Mouse (Mus musculus) olfactory bulb, adult 2 months (tissue): ENCODE measurements around the gene Psma5. TPM values are rescaled to one million over a fixed set of nuclear protein-coding genes. Genes with fewer than 3 reads are reported as not detected.

Experiments used
- H3K27ac ChIP-seq: fragments of 200-500 bp; 2 replicates; pipeline ENCODE4 v1.5.1; 2012; ENCODE audit warnings: low read depth, low read length; ENCODE audit not compliant: insufficient read depth
- H3K4me1 ChIP-seq: fragments of 200-500 bp; 2 replicates; pipeline ENCODE4 v1.6.1; 2012; ENCODE audit warnings: low read length; ENCODE audit not compliant: control insufficient read depth, insufficient read depth
- H3K4me3 ChIP-seq: fragments of 200-500 bp; 2 replicates; pipeline ENCODE4 v1.5.1; 2012; ENCODE audit warnings: mild to moderate bottlenecking, low read depth, low read length, moderate library complexity; ENCODE audit not compliant: insufficient read depth
- CTCF ChIP-seq: fragments of 200-500 bp; IDR thresholded peaks from 2 replicates; pipeline ENCODE4 v1.5.1; 2012; ENCODE audit warnings: low read depth, mild to moderate bottlenecking, low read length, moderate library complexity; ENCODE audit not compliant: insufficient read depth
- POLR2A ChIP-seq: fragments of 200-500 bp; IDR thresholded peaks from 2 replicates; pipeline ENCODE4 v1.6.1; 2012; ENCODE audit warnings: mild to moderate bottlenecking, low read depth, low read length, moderate library complexity; ENCODE audit not compliant: insufficient read depth
- WGBS: fragments of 180-500 bp; shearing (Covaris S2); methylation state at CpG from one replicate; pipeline ENCODE4 v1.1.7; 2018; 5-methylcytosine and 5-hydroxymethylcytosine counted together
- polyA plus RNA-seq: library from polyadenylated mRNA; stranded (reverse); fragments of >200 nt; gene quantifications from 2 replicates; pipeline ENCODE4 v1.2.4, GENCODE M21; 2012; ENCODE audit warnings: low replicate concordance; ENCODE audit not compliant: missing spikeins, insufficient read depth, insufficient read length

The Psma5 gene
- polyA plus RNA-seq, 1 experiment = not detected

DNA sequence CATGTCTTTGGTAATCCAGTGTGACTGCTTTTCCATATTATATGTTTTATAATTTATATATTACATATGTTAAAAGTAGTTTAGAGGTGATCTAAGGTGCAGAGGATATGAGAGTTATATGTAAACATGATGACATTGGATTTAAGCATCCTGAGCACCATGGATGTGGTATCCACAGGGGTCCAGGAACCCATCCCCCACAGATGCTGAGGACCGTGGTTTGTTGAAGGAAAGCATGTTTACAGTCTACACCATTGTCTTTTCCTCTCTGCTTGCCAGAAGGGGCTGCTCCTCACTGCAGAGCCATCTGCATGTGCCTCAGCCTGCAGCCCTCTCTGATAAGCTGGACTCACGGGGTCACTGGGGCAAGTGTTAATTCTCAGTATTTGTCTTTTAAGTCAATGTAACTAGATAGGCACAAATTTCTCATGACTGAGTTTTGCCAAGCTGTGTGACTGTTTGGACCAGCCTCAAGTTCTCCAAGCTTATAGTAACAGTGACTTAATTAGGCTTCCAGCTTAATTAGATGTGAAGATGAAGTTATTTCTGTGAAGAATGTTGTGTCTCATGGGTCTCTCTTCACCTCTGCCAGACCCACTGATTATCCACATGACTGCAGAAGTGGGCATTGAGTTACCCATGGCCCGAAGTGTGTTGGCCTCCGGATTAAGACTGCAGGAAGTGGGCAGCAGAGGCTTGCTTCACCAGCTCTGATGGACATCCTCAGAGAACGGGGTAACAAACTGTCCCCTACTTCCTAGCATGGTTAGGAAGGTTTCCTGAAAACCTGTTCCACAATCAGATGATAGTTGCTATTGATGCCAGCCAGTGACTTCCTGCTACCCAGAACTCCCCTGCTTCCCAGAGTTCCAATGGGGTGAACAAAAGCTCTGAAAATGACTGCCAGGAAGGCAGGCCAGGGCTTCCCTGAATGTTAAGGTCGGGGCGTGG is 41.2 kb downstream of the Psma5 start:
- WGBS = 25% methylated on average over 7 of the region's 7 CpGs
- Histone ChIP-seq H3K4me3 (no peak overlapping the region), H3K4me1 (peaks cover 38% of the 10 kb centered on the region), H3K27ac (peak overlapping the region; percentile 46)
- TF ChIP-seq POLR2A = no peak
- no peak for TF ChIP-seq CTCF

DNA sequence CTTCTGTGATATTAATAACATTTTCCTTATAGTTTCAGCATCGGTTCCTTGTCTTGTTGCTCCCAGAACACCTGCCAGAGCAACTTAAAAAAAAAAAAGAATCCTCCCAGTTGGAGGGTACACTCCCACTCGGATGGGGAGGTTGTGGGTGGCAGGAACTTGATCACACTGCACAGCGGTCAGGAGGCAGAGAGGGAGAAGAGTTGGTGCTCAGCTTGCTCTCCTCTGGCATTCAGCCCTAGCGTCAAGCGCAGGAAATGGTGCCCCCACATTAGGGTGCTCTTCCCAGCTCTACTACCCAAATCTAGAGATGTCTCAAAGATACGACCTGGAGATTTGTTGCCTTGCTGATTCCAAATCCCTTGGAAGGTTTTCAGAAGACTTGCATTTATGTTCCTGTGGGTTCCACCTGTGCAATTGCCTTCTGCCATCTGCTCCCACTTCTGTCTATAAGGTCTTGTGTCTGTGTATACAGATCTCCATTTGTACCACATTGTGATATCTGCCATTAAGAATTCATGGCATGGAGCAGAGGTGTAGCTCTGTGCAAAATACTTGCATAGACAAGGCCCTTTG is 43.8 kb downstream of the Psma5 start:
- Histone ChIP-seq H3K4me1 (peaks cover 40% of the 10 kb centered on the region), H3K4me3 (no peak overlapping the region), H3K27ac (peak overlapping the region; percentile 62)
- TF ChIP-seq POLR2A = no peak
- TF ChIP-seq CTCF = no peak
- 34% methylated on average over 6 of the region's 6 CpGs for WGBS

DNA sequence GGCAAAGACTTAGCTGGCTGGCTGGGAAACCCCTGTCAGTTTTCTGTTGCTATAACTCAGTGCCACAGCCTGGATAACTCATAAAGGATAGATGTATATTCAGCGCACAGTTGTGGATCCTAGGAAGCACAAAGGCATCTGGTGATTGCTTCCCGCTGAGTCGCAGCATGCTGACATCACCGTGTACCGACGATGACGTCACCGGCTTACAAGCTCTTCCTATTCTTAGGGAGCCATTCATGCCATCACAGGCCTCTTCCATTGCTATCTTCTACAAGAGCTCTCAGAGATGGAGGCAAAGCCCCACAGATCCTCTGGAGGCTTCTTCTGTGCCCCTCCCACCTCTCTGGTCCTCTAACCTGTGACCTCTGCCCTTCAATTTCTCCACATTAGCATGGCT is 47.0 kb downstream of the Psma5 start:
- Histone ChIP-seq H3K27ac (no peak overlapping the region), H3K4me1 (peaks cover 21% of the 10 kb centered on the region), H3K4me3 (no peak overlapping the region)
- 85% methylated on average over 8 of the region's 8 CpGs for WGBS
- no peak for TF ChIP-seq POLR2A
- no peak for TF ChIP-seq CTCF

DNA sequence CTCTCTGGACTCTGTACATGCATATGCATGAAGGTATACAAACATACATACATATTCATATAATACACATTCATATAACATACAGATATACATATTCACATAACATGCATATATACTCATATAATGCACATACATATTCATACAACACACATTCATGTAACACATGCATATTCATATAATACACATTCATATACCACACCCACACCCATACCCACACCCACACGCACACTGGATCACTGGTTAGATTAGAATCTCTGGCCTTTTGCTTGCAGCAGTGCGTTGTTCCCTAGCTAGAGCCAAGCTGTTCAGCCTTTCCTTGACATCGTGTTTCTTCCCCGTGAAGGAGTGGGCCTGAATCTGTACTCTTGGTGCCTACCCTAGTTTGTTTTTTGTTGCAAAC is 48.0 kb downstream of the Psma5 start:
- Histone ChIP-seq H3K4me3 (no peak overlapping the region), H3K27ac (peak overlapping the region; percentile 75; the same call in 1 of the 2 replicates), H3K4me1 (peaks cover 26% of the 10 kb centered on the region)
- TF ChIP-seq CTCF = no peak
- TF ChIP-seq POLR2A = no peak
- 45% methylated on average over 4 of the region's 4 CpGs for WGBS

DNA sequence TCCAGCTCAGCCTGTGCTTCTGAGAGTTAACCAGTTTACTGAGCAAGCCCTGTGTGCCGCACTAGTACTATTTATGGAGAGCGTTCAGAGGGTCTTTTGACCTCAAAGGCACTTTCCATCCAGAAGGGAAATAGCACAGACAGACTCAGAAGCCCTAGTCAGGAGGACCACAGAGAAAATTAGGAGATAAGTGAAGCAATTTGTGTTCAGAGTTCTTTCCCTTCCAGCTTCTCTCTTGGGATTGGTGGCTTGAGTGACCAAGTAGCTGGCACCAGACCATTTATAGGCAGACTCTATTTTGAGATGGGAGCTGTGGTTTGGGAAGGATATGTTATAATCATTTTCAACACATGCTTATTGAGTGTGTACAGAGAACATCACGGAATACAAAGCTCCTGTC is 49.7 kb downstream of the Psma5 start:
- Histone ChIP-seq H3K4me3 (no peak overlapping the region), H3K4me1 (peaks cover 26% of the 10 kb centered on the region), H3K27ac (peak overlapping the region; percentile 74)
- TF ChIP-seq POLR2A (no peak), CTCF (no peak)
- 25% methylated on average over 3 of the region's 3 CpGs for whole genome bisulfite sequencing

DNA sequence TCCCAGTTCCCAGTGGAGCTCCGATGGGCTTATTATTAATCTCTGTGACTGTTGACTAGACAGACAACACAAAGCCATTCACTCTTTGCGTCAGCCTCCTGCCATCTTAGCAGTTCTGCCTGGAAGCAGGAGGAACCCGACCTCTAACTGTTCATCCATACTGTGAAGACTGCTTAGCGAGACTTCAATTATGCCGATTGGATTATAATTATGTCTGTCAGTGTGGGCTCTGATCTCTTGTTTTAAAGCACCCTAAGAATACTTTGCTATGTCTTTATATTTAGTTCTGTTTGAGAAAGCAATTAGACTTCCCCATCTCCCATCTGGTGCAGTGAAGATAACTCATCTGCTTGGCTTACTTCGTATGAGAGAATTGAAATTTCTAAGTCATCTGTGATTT is 50.8 kb downstream of the Psma5 start:
- H3K4me3 ChIP-seq = no peak overlapping the region
- 27% methylated on average over 6 of the region's 6 CpGs for WGBS

DNA sequence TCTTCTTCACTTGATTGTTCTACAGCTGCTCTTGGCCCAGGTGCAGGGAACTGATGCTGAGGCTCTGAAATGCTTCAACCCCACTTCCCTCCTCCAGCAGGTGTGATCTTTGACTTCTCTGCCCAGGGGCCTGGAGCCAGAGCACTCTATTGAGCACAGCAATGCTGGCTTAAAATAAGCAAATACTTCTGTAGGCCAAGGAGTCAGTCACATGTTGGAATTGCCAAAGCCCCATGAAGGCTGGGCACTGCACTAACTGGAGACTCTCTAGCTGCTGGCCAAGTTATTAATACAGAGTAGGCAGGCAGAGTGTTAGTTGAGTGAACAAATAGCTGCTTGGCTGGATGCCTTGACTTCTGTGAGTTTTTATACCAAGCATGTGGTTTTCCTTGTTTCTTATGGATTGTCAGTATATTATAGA is 54.2 kb downstream of the Psma5 start:
- TF ChIP-seq CTCF (no peak), POLR2A (no peak)
- Histone ChIP-seq H3K4me1 (peaks cover 20% of the 10 kb centered on the region), H3K4me3 (no peak overlapping the region), H3K27ac (0 out of 2 replicates have a peak overlapping the region, but pooled peaks have one; percentile 12)

More for the DNA sequence above, 50.8 kb downstream of the Psma5 start:
- no peak for TF ChIP-seq POLR2A
- TF ChIP-seq CTCF = no peak
- peak overlapping the region; percentile 98 for H3K27ac ChIP-seq
- H3K4me1 ChIP-seq = peaks cover 30% of the 10 kb centered on the region

DNA sequence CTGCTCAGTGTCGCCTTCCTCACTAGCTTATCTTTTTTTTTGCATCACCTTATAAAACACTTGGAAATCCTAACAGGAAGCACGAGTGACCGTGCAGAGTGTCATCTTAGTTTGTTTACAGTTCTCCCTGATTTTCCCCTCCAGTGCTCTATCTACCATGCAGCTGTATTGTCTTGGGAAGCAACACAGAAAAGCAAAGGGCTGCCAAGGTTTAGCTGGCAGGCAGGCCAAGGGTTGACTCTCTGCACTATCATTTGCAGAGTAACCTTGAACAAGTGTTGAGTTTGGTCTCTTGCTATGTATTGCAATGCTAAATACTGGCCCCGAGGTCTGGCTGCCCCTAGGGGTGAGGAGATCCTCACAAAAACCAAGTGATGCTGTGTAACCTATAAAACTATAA is 55.0 kb downstream of the Psma5 start:
- H3K4me3 ChIP-seq = no peak overlapping the region
- WGBS = 57% methylated on average over 4 of the region's 4 CpGs
- TF ChIP-seq CTCF (no peak), POLR2A (no peak)
- H3K4me1 ChIP-seq = peaks cover 18% of the 10 kb centered on the region
- H3K27ac ChIP-seq = no peak overlapping the region

DNA sequence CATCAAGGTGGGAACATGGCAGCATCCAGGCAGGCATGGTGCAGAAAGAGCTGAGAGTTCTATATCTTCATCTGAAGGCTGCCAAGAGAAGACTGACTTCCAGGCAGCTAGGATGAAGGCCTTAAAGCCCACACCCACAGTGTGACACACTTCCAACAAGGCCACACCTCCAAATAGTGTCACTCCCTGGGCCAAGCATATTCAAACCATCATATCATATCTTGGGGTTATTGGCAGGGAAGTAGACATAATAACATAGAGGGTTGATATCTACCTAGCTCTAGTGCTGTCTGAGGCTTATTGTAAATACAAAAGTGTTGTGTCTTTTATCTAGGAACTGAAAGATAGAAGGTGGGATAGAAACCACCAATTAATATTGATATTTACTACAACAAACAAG is 55.7 kb downstream of the Psma5 start:
- Histone ChIP-seq H3K4me1 (peaks cover 18% of the 10 kb centered on the region), H3K27ac (no peak overlapping the region), H3K4me3 (no peak overlapping the region)
- TF ChIP-seq POLR2A = no peak
- TF ChIP-seq CTCF = no peak
